Mouse (Mus musculus) midbrain, embryonic 13.5 days (tissue): ENCODE data around the gene Epha6. TPM values are rescaled to one million over a fixed set of nuclear protein-coding genes. Genes with fewer than 3 reads are reported as not detected.

Source experiments
- ATAC-seq: fragments of 200-750 bp; cut with Nextera tagmentation; 2 replicates; pipeline ENCODE4 v1.8.0; 2017; ENCODE audit warnings: mild to moderate bottlenecking, moderate TSS enrichment, moderate library complexity
- H3K27ac ChIP-seq: fragments of 300-500 bp; sonication (generic); 2 replicates; pipeline ENCODE4 v1.5.1; 2015; ENCODE audit warnings: inconsistent platforms, mild to moderate bottlenecking, moderate library complexity
- H3K27me3 ChIP-seq: fragments of 300-500 bp; sonication (generic); 2 replicates; pipeline ENCODE4 v1.6.1; 2015; ENCODE audit warnings: mild to moderate bottlenecking, inconsistent platforms
- H3K36me3 ChIP-seq: fragments of 300-500 bp; sonication (generic); 2 replicates; pipeline ENCODE4 v1.6.1; 2015; ENCODE audit warnings: mild to moderate bottlenecking, inconsistent platforms
- H3K4me1 ChIP-seq: fragments of 300-500 bp; sonication (generic); replicated peaks from 2 replicates; pipeline ENCODE4 v1.6.1; 2015; ENCODE audit warnings: inconsistent platforms
- H3K4me2 ChIP-seq: fragments of 300-500 bp; sonication (generic); replicated peaks from 2 replicates; pipeline ENCODE4 v1.6.1; 2015; ENCODE audit warnings: moderate library complexity, mild to moderate bottlenecking, inconsistent platforms
- H3K4me3 ChIP-seq: fragments of 300-500 bp; sonication (generic); replicated peaks from 2 replicates; pipeline ENCODE4 v1.5.1; 2015; ENCODE audit warnings: mild to moderate bottlenecking, inconsistent platforms
- H3K9ac ChIP-seq: fragments of 300-500 bp; sonication (generic); replicated peaks from 2 replicates; pipeline ENCODE4 v1.6.1; 2015; ENCODE audit warnings: mild to moderate bottlenecking, inconsistent platforms
- H3K9me3 ChIP-seq: fragments of 300-500 bp; sonication (generic); 2 replicates; pipeline ENCODE4 v1.6.1; 2016; ENCODE audit warnings: mild to moderate bottlenecking, inconsistent platforms
- WGBS: fragments of 180-500 bp; shearing (Covaris S2); methylation state at CpG from one replicate; pipeline ENCODE4 v1.1.7; 2015; 5-methylcytosine and 5-hydroxymethylcytosine counted together
- microRNA-seq: library from miRNA; unstranded; fragments of <30 nt; microRNA quantifications from one replicate; pipeline ENCODE4, GENCODE M21; 2016
- polyA plus RNA-seq: library from polyadenylated mRNA; unstranded; fragments of >200 nt; fragmentation: Nextera tagmentation; extraction: Ambion mirVana; gene quantifications from 2 replicates; pipeline ENCODE4 v1.2.1, GENCODE M21; 2015

The Epha6 gene
- polyA plus RNA-seq, 1 experiment from 2014 or later, result 4.4 TPM

DNA sequence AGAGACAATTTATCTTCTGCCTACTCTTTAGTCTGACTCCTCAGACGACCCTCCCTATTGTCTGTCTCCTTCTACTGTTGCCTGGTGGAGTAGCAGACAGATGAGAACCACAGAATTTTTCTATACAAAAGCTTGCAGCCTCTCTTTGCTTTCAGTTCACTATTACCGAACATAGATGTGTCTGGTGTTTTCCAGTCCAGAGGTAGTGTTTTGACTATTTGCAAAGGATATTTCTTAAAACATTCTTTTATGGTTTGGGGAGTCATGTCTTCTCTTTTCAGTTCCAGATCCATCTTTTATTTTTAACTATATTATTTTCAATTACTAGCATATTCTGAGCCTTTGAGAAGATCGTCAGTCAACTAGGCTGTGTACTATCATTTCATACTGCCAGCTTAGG, 989.7 kb downstream of the Epha6 start:
- ATAC-seq, result no peak
- Histone ChIP-seq H3K4me1 (no peaks in the 10 kb centered on the region), H3K9ac (no peak overlapping the region), H3K4me2 (no peak overlapping the region), H3K27ac (no peak overlapping the region), H3K4me3 (no peak overlapping the region), H3K36me3 (peaks cover 5% of the 10 kb centered on the region), H3K9me3 (no peaks in the 10 kb centered on the region), H3K27me3 (no peaks in the 10 kb centered on the region)
- 83% methylated on average over 3 of the region's 3 CpGs for WGBS

DNA sequence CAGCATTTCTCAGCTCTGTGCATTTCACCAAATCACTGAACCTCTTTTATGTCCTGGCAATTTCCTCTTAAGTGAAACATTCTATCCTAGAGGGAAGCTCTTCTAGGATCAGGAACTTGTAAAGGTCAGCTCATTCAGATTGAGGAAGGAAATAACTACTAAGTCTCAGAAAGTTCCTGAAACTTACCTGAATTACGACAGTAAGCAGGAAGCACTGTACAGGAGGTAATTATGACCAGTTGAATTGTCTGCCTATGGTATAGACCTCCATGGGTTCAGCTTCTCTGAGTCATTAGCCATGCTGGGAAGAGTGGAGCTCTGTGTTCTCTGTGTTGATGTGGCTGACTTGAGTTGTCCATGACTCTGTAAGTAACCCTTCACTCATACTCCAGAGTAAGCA, 994.6 kb downstream of the Epha6 start:
- Histone ChIP-seq H3K27ac (no peak overlapping the region), H3K27me3 (no peaks in the 10 kb centered on the region), H3K9ac (no peak overlapping the region), H3K36me3 (peaks cover 8% of the 10 kb centered on the region), H3K4me2 (no peak overlapping the region), H3K9me3 (no peaks in the 10 kb centered on the region), H3K4me3 (no peak overlapping the region), H3K4me1 (no peaks in the 10 kb centered on the region)
- ATAC-seq, result no peak
- WGBS, result 95% methylated on average over 1 of the region's 1 CpGs

DNA sequence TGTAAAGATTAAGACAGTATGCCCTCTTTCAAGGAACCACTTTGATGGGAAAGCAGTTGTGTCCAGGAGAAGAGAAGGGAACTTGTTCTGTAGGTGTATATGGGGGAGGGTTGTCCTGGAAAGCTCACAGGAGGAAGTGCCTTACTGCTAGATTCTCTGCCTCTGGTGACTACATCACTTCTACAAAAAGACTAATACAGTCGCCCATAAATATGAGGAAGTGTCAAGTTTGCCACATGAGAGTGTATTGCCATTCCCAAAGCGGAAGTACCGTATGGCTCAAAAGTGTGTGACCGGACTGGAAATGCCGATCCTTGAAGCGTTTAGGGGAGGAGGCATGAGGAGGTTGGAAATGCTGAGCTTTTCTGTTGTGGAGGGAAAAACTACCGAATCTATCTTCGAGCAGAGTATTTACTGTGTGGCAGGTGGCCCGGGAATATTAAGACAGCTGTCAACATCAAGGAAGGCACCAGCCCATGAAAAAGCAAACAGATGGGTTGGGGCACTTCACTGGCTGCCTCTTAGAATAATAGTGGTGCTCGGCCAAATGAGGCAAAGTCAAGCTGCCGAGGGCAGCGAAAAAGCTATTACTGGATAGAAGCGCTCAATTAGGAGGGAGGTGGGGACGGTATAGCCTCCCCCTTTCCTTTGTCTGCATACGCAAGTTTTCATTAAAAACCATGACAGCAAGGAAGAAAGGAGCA, 1001.1 kb downstream of the Epha6 start:
- Histone ChIP-seq H3K9ac (peak overlapping the region; percentile 32; the same call in 1 of the 2 replicates), H3K27me3 (peaks cover 9% of the 10 kb centered on the region), H3K9me3 (no peaks in the 10 kb centered on the region), H3K4me1 (peaks cover 24% of the 10 kb centered on the region), H3K36me3 (no peaks in the 10 kb centered on the region), H3K27ac (peak overlapping the region; percentile 42), H3K4me3 (peak overlapping the region; percentile 27), H3K4me2 (peak overlapping the region; percentile 51)
- peak; percentile 87 for ATAC-seq
- WGBS, result 30% methylated on average over 15 of the region's 15 CpGs

Small RNA genes lying within 50 kb of the gene (microRNA-seq; reads per million reads assigned to microRNA genes)
- gene Gm24755, result not detected
